Mouse (Mus musculus): ENCODE measurements at regions not wholly inside any gene's neighbourhood (a gene's known extent, or its start where the extent isn't known, plus 50 kb on each side); places are given as distances from the start of the nearest gene placed in this dataset.

DNA sequence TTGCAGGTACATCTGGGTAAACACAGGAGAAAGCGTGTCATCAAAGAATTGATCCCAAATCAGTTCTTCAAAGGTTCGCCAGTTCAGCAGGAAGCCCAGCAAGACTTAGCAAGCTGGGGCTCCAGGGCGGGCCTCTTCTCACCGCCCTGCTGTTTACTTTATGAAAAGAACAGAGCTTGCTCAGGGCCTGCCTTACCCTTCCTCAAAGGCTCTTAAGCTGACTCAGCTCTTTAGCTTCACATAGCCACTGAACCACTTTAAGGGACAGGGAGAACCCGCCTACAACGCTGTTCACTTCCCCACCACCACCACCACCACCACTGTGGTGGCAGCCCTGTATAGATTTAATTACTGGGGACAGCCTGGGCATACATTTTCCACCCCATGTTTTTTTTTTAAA, 148.5 kb downstream of the Clic5 start:
- WGBS, result 23% methylated on average over 6 of the region's 6 CpGs
- no peaks in the 10 kb centered on the region for H3K27me3 ChIP-seq (replicated peaks; ENCODE audit: control insufficient read depth, insufficient read depth, low read length)
- no peaks in the 10 kb centered on the region for H3K36me3 ChIP-seq (ENCODE audit: control insufficient read depth, insufficient read depth, low read length)
- no peaks in the 10 kb centered on the region for H3K4me1 ChIP-seq (replicated peaks; ENCODE audit: control insufficient read depth, insufficient read depth, low read length)
- 0 out of 2 replicates have a peak, but pooled peaks have one; percentile 55 for ATAC-seq (replicated peaks; ENCODE audit: low FRiP score, low TSS enrichment, low read depth)
- no peak overlapping the region for H3K9ac ChIP-seq (ENCODE audit: low read length)
- no peak for DNase-seq (ENCODE audit: low spot score)
- no peak overlapping the region for H3K27ac ChIP-seq (ENCODE audit: low read depth)
- H3K9me3 ChIP-seq (ENCODE audit: control insufficient read depth, low read length), result no peaks in the 10 kb centered on the region
- H3K4me3 ChIP-seq (ENCODE audit: low read depth, low read length), result no peak overlapping the region
- no peak overlapping the region for H3K4me2 ChIP-seq (ENCODE audit: low read length)

DNA sequence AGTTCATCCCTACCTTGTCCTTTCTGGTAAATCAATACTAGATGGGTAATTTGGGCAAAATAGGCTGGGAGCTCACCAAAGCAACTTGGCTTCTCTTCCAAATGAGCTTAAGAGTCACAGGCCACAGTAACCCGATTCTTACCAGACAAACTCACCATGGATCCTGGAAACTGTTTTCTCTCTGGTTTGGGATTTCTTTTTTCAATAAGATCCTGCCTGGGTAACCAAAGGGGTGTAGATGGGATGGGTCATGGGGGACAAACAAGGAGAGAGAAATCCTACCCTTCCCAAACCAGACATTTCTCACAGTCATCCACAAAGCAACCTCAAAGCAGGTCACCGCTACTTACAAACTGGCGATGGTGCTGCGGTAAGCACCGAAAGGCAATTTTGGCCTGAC, 148.9 kb downstream of the Clic5 start:
- Histone ChIP-seq H3K27ac (ENCODE audit: low read depth) (no peak overlapping the region), H3K4me1 (replicated peaks; ENCODE audit: control insufficient read depth, insufficient read depth, low read length) (no peaks in the 10 kb centered on the region), H3K9ac (ENCODE audit: low read length) (no peak overlapping the region), H3K4me2 (ENCODE audit: low read length) (no peak overlapping the region), H3K9me3 (ENCODE audit: control insufficient read depth, low read length) (no peaks in the 10 kb centered on the region), H3K27me3 (replicated peaks; ENCODE audit: control insufficient read depth, insufficient read depth, low read length) (no peaks in the 10 kb centered on the region), H3K4me3 (ENCODE audit: low read depth, low read length) (no peak overlapping the region), H3K36me3 (ENCODE audit: control insufficient read depth, insufficient read depth, low read length) (no peaks in the 10 kb centered on the region)
- ATAC-seq (replicated peaks; ENCODE audit: low FRiP score, low TSS enrichment, low read depth) (no peak), DNase-seq (ENCODE audit: low spot score) (no peak)
- WGBS, result 92% methylated on average over 5 of the region's 5 CpGs

DNA sequence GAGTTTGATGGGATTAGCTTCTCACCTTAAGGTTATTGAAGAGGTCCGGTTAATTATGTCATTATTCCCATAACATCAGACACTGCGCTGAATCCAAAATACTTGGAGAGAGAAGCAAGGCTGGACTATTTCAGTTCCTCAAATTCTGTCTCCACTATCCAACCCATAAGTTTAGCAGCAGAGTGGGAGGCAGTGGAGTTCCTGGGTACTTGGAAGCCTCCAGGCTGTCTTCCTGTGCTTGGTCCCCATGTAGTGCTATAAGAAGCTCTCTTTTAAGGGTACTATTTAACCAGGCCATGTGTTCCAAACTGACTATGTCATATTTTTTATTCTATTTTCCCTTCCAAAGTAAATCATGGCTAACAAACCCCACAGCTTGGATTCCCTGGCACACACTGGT, 156.2 kb downstream of the Clic5 start:
- 93% methylated on average over 2 of the region's 2 CpGs for WGBS
- no peaks in the 10 kb centered on the region for H3K36me3 ChIP-seq (ENCODE audit: control insufficient read depth, insufficient read depth, low read length)
- no peaks in the 10 kb centered on the region for H3K9me3 ChIP-seq (ENCODE audit: control insufficient read depth, low read length)
- ATAC-seq (replicated peaks; ENCODE audit: low FRiP score, low TSS enrichment, low read depth), result no peak
- H3K4me2 ChIP-seq (ENCODE audit: low read length), result no peak overlapping the region
- DNase-seq (ENCODE audit: low spot score), result no peak
- H3K27me3 ChIP-seq (replicated peaks; ENCODE audit: control insufficient read depth, insufficient read depth, low read length), result no peaks in the 10 kb centered on the region; the same call in 1 of the 2 replicates
- no peaks in the 10 kb centered on the region for H3K4me1 ChIP-seq (replicated peaks; ENCODE audit: control insufficient read depth, insufficient read depth, low read length)
- no peak overlapping the region for H3K4me3 ChIP-seq (ENCODE audit: low read depth, low read length)
- H3K9ac ChIP-seq (ENCODE audit: low read length), result no peak overlapping the region
- no peak overlapping the region for H3K27ac ChIP-seq (ENCODE audit: low read depth)

DNA sequence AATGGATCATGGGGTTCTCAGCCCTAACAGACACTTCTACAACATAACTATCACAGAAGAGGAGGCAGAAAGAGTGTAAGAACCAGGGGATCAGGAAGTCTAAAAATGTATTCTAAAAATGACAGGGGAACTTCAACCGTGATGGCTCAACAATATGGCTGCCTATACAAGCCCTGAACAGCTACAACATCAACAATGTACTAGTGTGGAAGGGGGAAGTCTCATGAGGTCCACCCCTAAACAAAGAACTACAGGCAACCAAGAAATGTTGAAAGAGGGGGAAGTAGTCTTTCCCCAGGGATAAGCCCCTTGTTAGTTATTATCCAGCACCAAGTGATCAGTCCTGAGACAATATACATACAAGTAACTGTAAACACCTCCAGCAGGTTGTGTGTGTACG, 157.0 kb downstream of the Clic5 start:
- Histone ChIP-seq H3K9me3 (ENCODE audit: control insufficient read depth, low read length) (no peaks in the 10 kb centered on the region), H3K9ac (ENCODE audit: low read length) (no peak overlapping the region), H3K27me3 (replicated peaks; ENCODE audit: control insufficient read depth, insufficient read depth, low read length) (no peaks in the 10 kb centered on the region; the same call in 1 of the 2 replicates), H3K4me1 (replicated peaks; ENCODE audit: control insufficient read depth, insufficient read depth, low read length) (no peaks in the 10 kb centered on the region), H3K36me3 (ENCODE audit: control insufficient read depth, insufficient read depth, low read length) (no peaks in the 10 kb centered on the region), H3K27ac (ENCODE audit: low read depth) (no peak overlapping the region), H3K4me2 (ENCODE audit: low read length) (no peak overlapping the region), H3K4me3 (ENCODE audit: low read depth, low read length) (no peak overlapping the region)
- no peak for ATAC-seq (replicated peaks; ENCODE audit: low FRiP score, low TSS enrichment, low read depth)
- WGBS, result 88% methylated on average over 2 of the region's 2 CpGs
- DNase-seq (ENCODE audit: low spot score), result no peak

DNA sequence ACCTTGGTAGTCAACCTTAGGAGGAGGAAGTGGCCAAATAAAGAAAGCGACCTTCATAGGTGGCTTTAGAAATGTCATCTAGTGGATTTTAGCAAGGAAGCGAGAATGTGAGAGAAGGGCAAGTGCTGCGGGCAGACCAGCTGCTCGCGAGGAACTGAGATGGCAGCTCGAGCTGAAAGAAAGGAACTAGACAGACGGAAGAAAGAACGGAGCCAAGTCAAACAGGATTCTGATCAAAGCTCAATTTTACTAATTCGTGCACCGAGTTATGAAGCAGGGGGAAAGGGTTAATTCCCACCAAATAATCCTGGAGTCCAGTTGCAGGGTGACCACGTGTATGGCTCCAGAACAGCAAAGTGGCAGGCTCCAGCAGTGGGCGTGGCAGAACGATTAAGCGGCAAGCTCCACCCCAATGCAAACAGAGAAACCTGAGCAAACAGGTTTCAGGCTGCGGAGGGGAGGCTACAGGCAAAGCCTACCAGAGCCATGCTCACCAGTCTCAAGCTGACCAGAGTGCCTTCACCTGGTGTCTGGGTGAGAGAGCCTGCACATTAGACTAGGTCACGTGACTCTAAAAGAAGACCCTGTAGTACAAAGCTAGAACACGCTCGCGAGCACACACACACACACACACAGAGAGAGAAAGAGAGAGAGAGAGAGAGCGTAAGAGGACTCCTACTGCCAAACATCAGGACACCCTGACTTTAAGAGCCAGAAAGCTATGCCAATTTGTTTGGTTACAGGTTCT, 162.0 kb downstream of the Clic5 start:
- H3K27me3 ChIP-seq (replicated peaks; ENCODE audit: control insufficient read depth, insufficient read depth, low read length), result no peaks in the 10 kb centered on the region
- H3K27ac ChIP-seq (ENCODE audit: low read depth), result no peak overlapping the region

DNA sequence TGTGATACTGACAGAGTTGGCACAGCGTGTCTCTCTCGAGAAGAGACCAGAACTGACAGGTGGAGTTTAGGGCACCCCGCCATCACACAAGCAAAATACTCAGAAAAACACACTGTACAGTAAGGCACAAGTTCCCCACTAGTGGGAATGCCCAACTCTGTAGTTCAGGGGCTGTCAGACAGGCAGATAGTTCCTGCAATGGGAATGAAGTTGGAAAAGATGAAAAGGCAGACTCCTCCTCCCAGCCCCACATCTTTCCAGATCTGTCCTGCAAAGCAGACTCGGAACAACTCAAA, 162.5 kb downstream of the Clic5 start:
- WGBS, result 77% methylated on average over 4 of the region's 4 CpGs
- DNase-seq (ENCODE audit: low spot score), result no peak
- ATAC-seq (replicated peaks; ENCODE audit: low FRiP score, low TSS enrichment, low read depth), result no peak
- Histone ChIP-seq H3K9ac (ENCODE audit: low read length) (no peak overlapping the region), H3K4me1 (replicated peaks; ENCODE audit: control insufficient read depth, insufficient read depth, low read length) (no peaks in the 10 kb centered on the region), H3K36me3 (ENCODE audit: control insufficient read depth, insufficient read depth, low read length) (no peaks in the 10 kb centered on the region), H3K9me3 (ENCODE audit: control insufficient read depth, low read length) (no peaks in the 10 kb centered on the region), H3K27ac (ENCODE audit: low read depth) (no peak overlapping the region), H3K27me3 (replicated peaks; ENCODE audit: control insufficient read depth, insufficient read depth, low read length) (no peaks in the 10 kb centered on the region), H3K4me2 (ENCODE audit: low read length) (peak overlapping the region; percentile 34; the same call in 1 of the 2 replicates), H3K4me3 (ENCODE audit: low read depth, low read length) (no peak overlapping the region)

More for the DNA sequence above, 162.0 kb downstream of the Clic5 start:
- H3K4me2 ChIP-seq (ENCODE audit: low read length), result peak overlapping the region; percentile 34
- H3K36me3 ChIP-seq (ENCODE audit: control insufficient read depth, insufficient read depth, low read length), result no peaks in the 10 kb centered on the region
- no peaks in the 10 kb centered on the region for H3K4me1 ChIP-seq (replicated peaks; ENCODE audit: control insufficient read depth, insufficient read depth, low read length)
- ATAC-seq (replicated peaks; ENCODE audit: low FRiP score, low TSS enrichment, low read depth) (peak; percentile 91), DNase-seq (ENCODE audit: low spot score) (peak; percentile 74)
- 39% methylated on average over 20 of the region's 20 CpGs for whole genome bisulfite sequencing
- no peaks in the 10 kb centered on the region for H3K9me3 ChIP-seq (ENCODE audit: control insufficient read depth, low read length)
- no peak overlapping the region for H3K4me3 ChIP-seq (ENCODE audit: low read depth, low read length)
- H3K9ac ChIP-seq (ENCODE audit: low read length), result no peak overlapping the region

DNA sequence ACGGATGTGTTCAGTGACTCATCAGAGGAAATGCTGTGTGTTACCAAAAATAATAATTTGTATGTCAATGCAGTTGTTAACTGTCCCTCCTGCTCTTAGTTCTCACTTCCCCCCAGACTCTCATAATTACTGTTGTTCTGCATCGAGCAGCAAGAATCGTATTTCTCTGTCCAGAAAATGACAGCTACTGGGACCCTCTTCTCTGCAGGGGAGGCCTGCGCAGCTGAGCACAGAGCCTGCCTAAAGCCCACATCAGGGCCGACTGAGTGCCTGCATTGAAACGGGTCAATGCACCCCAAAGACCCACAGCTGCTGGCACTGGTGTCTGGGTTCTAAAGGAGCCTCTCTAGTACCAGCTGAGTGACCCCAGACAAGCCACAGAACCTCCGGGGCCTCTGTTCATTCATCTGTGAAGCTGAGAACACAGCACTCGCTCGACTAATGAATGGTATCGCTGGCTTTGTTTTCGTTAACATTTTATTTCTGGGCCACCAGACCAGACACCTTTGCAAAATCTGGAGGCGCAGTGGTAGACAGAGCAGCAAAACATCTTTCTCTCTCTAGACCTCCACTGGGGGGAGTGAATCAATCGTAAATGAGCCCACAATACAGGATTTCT, 163.2 kb downstream of the Clic5 start:
- ATAC-seq (replicated peaks; ENCODE audit: low FRiP score, low TSS enrichment, low read depth) (no peak), DNase-seq (ENCODE audit: low spot score) (no peak)
- Histone ChIP-seq H3K4me3 (ENCODE audit: low read depth, low read length) (no peak overlapping the region), H3K36me3 (ENCODE audit: control insufficient read depth, insufficient read depth, low read length) (no peaks in the 10 kb centered on the region), H3K27ac (ENCODE audit: low read depth) (no peak overlapping the region), H3K27me3 (replicated peaks; ENCODE audit: control insufficient read depth, insufficient read depth, low read length) (no peaks in the 10 kb centered on the region), H3K4me2 (ENCODE audit: low read length) (no peak overlapping the region), H3K9me3 (ENCODE audit: control insufficient read depth, low read length) (no peaks in the 10 kb centered on the region), H3K4me1 (replicated peaks; ENCODE audit: control insufficient read depth, insufficient read depth, low read length) (no peaks in the 10 kb centered on the region), H3K9ac (ENCODE audit: low read length) (no peak overlapping the region)
- 73% methylated on average over 13 of the region's 13 CpGs for WGBS

DNA sequence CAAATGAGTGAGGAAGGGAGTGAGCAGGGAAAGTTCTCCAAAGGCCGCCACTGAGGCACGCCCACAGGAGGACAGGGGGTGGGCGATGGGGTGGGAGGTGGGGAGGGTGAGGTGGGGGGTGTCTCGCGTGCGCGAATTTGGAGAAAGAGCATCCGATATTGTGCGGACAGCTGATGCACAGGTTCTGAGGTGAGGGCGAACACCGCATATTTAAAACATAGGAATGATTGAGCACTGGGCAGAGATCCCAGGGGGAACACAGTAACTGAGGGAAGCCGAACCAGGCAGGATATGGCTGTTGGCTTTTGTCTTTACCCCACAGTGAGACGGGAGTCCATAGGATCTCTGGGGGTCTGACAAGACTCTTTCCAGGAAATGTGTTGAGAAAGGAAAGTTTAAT, 163.8 kb downstream of the Clic5 start:
- Histone ChIP-seq H3K4me2 (ENCODE audit: low read length) (no peak overlapping the region), H3K9ac (ENCODE audit: low read length) (no peak overlapping the region), H3K9me3 (ENCODE audit: control insufficient read depth, low read length) (no peaks in the 10 kb centered on the region), H3K4me1 (replicated peaks; ENCODE audit: control insufficient read depth, insufficient read depth, low read length) (no peaks in the 10 kb centered on the region), H3K27ac (ENCODE audit: low read depth) (no peak overlapping the region), H3K4me3 (ENCODE audit: low read depth, low read length) (no peak overlapping the region), H3K27me3 (replicated peaks; ENCODE audit: control insufficient read depth, insufficient read depth, low read length) (no peaks in the 10 kb centered on the region), H3K36me3 (ENCODE audit: control insufficient read depth, insufficient read depth, low read length) (no peaks in the 10 kb centered on the region)
- WGBS, result 90% methylated on average over 13 of the region's 13 CpGs
- ATAC-seq (replicated peaks; ENCODE audit: low FRiP score, low TSS enrichment, low read depth), result no peak
- DNase-seq (ENCODE audit: low spot score), result no peak

DNA sequence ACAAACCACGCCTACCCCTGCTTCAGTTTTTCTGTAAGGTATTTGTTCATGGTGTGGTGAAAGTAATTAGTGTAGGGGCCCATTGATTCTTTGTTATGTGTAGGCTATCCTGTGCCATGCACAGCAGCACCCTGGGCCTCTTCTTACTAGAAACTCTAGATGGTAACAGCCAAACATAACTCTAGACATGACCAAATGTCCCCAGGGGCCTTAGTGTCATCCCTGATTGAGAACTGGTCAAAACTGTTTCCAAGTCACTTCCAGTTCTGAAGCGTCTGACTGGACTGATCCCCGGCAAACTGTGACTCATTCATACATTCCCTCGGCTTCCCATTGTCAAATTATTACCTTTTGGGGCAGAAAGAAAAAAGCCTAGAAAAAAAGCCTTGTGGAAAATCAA, 174.7 kb downstream of the Clic5 start:
- H3K4me2 ChIP-seq (ENCODE audit: low read length), result no peak overlapping the region
- 91% methylated on average over 4 of the region's 4 CpGs for WGBS

More for the DNA sequence above, 174.7 kb downstream of the Clic5 start:
- no peak overlapping the region for H3K9ac ChIP-seq (ENCODE audit: low read length)
- no peak overlapping the region for H3K4me3 ChIP-seq (ENCODE audit: low read depth, low read length)
- H3K9me3 ChIP-seq (ENCODE audit: control insufficient read depth, low read length), result no peaks in the 10 kb centered on the region
- no peaks in the 10 kb centered on the region for H3K36me3 ChIP-seq (ENCODE audit: control insufficient read depth, insufficient read depth, low read length)
- DNase-seq (ENCODE audit: low spot score), result no peak
- no peaks in the 10 kb centered on the region for H3K27me3 ChIP-seq (replicated peaks; ENCODE audit: control insufficient read depth, insufficient read depth, low read length)
- H3K4me1 ChIP-seq (replicated peaks; ENCODE audit: control insufficient read depth, insufficient read depth, low read length), result peaks cover 7% of the 10 kb centered on the region; the same call in 1 of the 2 replicates
- ATAC-seq (replicated peaks; ENCODE audit: low FRiP score, low TSS enrichment, low read depth), result no peak
- H3K27ac ChIP-seq (ENCODE audit: low read depth), result no peak overlapping the region
